Mouse (Mus musculus) small intestine, adult 2 months (tissue): ENCODE data around the gene Gm43552.

Source experiments
- CTCF ChIP-seq: fragments of 200-500 bp; IDR thresholded peaks from 2 replicates; pipeline ENCODE4 v1.5.1; 2012; ENCODE audit warnings: low read depth, mild to moderate bottlenecking, control low read depth, inconsistent platforms, low read length, moderate library complexity, mixed read lengths; ENCODE audit not compliant: insufficient replicate concordance, insufficient read length; ENCODE audit errors: extremely low read depth
- POLR2A ChIP-seq: fragments of 200-500 bp; IDR thresholded peaks from 2 replicates; pipeline ENCODE4 v1.6.1; 2012; ENCODE audit warnings: low read depth, mild to moderate bottlenecking, control low read depth, inconsistent platforms, low read length, moderate library complexity

- TF ChIP-seq CTCF (no peak), POLR2A (no peak)
Measured at GRCm38 (mm10) chr5:65457086-65457827, 35.4 kb downstream of the Gm43552 start.
